Mouse (Mus musculus): ENCODE measurements at regions not wholly inside any gene's neighbourhood (a gene's known extent, or its start where the extent isn't known, plus 50 kb on each side); places are given as distances from the start of the nearest gene placed in this dataset.

- Histone ChIP-seq H3K4me3 (replicated peaks; ENCODE audit: extremely low read depth, low read depth, low read length) (no peak overlapping the region), H3K4me1 (ENCODE audit: control insufficient read depth, insufficient read depth, low read length) (peaks cover 4% of the 10 kb centered on the region; the same call in 1 of the 2 replicates)
- TF ChIP-seq CTCF (IDR thresholded peaks at IDR 0.05; ENCODE audit: insufficient read depth, low read length), result no peak
- TF ChIP-seq POLR2A (IDR thresholded peaks at IDR 0.05; ENCODE audit: borderline replicate concordance, extremely low read depth, low read depth, low read length), result no peak
- WGBS, result 80% methylated on average over 5 of the region's 5 CpGs
- DNase-seq, result no peak
These were observed 77.4 kb upstream of the Lifr start for GRCm38 (mm10) chr15:7013047-7013446.

DNA sequence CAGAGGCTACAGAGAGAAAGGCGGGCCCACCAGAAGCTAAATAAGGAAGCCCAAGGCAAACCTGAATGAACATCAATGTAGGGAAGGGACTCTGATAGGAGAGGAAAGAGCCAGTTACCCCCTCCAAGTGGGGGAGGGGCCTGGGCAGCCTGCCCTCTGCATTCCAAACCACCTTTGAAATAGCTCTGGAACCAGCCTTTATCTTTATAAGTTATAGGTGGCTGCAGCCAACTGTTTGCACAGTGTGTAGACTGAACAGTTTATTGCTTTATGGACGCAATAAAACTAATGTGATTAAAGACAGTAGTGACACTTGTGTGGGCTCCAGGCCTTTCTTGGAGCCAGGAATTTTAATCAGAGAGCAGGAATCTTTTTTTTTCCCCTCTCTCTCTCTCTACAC, 75.4 kb upstream of the Lifr start:
- Histone ChIP-seq H3K4me1 (ENCODE audit: control insufficient read depth, insufficient read depth, low read length) (peaks cover 4% of the 10 kb centered on the region; the same call in 1 of the 2 replicates), H3K4me3 (replicated peaks; ENCODE audit: extremely low read depth, low read depth, low read length) (no peak overlapping the region)
- 76% methylated on average over 2 of the region's 2 CpGs for WGBS
- TF ChIP-seq POLR2A (IDR thresholded peaks at IDR 0.05; ENCODE audit: borderline replicate concordance, extremely low read depth, low read depth, low read length), result no peak
- TF ChIP-seq CTCF (IDR thresholded peaks at IDR 0.05; ENCODE audit: insufficient read depth, low read length), result no peak
- DNase-seq, result no peak

- no peak overlapping the region for H3K4me3 ChIP-seq (replicated peaks; ENCODE audit: extremely low read depth, low read depth, low read length)
- 58% methylated on average over 3 of the region's 3 CpGs for WGBS
- DNase-seq, result no peak
- H3K4me1 ChIP-seq (ENCODE audit: control insufficient read depth, insufficient read depth, low read length), result peaks cover 4% of the 10 kb centered on the region; the same call in 1 of the 2 replicates
- no peak for TF ChIP-seq POLR2A (IDR thresholded peaks at IDR 0.05; ENCODE audit: borderline replicate concordance, extremely low read depth, low read depth, low read length)
- no peak for TF ChIP-seq CTCF (IDR thresholded peaks at IDR 0.05; ENCODE audit: insufficient read depth, low read length)
These were observed 74.4 kb upstream of the Lifr start for GRCm38 (mm10) chr15:7016018-7016417.

- TF ChIP-seq CTCF (IDR thresholded peaks at IDR 0.05; ENCODE audit: insufficient read depth, low read length) (no peak), POLR2A (IDR thresholded peaks at IDR 0.05; ENCODE audit: borderline replicate concordance, extremely low read depth, low read depth, low read length) (no peak)
- WGBS, result 38% methylated on average over 6 of the region's 6 CpGs
These were observed 73.1 kb upstream of the Lifr start for GRCm38 (mm10) chr15:7017281-7017845.

GRCm38 (mm10) chr15:7022660-7023059, 67.8 kb upstream of the Lifr start:
- no peak for TF ChIP-seq CTCF (IDR thresholded peaks at IDR 0.05; ENCODE audit: insufficient read depth, low read length)
- TF ChIP-seq POLR2A (IDR thresholded peaks at IDR 0.05; ENCODE audit: borderline replicate concordance, extremely low read depth, low read depth, low read length), result no peak
- no peaks in the 10 kb centered on the region for H3K4me1 ChIP-seq (ENCODE audit: control insufficient read depth, insufficient read depth, low read length)
- H3K4me3 ChIP-seq (replicated peaks; ENCODE audit: extremely low read depth, low read depth, low read length), result no peak overlapping the region
- no peak for DNase-seq

More at GRCm38 (mm10) chr15:7017281-7017845, 73.1 kb upstream of the Lifr start:
- Histone ChIP-seq H3K4me1 (ENCODE audit: control insufficient read depth, insufficient read depth, low read length) (no peaks in the 10 kb centered on the region), H3K4me3 (replicated peaks; ENCODE audit: extremely low read depth, low read depth, low read length) (no peak overlapping the region)
- DNase-seq, result no peak

- WGBS, result 62% methylated on average over 4 of the region's 4 CpGs
- no peak for DNase-seq
- TF ChIP-seq POLR2A (IDR thresholded peaks at IDR 0.05; ENCODE audit: borderline replicate concordance, extremely low read depth, low read depth, low read length), result no peak
- TF ChIP-seq CTCF (IDR thresholded peaks at IDR 0.05; ENCODE audit: insufficient read depth, low read length), result no peak
- H3K4me3 ChIP-seq (replicated peaks; ENCODE audit: extremely low read depth, low read depth, low read length), result no peak overlapping the region
- no peaks in the 10 kb centered on the region for H3K4me1 ChIP-seq (ENCODE audit: control insufficient read depth, insufficient read depth, low read length)
These were observed 65.2 kb upstream of the Lifr start for GRCm38 (mm10) chr15:7025194-7025593.

- 39% methylated on average over 6 of the region's 6 CpGs for WGBS
- Histone ChIP-seq H3K4me3 (replicated peaks; ENCODE audit: extremely low read depth, low read depth, low read length) (peak overlapping the region; percentile 1), H3K4me1 (ENCODE audit: control insufficient read depth, insufficient read depth, low read length) (peaks cover 7% of the 10 kb centered on the region; the same call in 1 of the 2 replicates)
- DNase-seq, result no peak
- TF ChIP-seq POLR2A (IDR thresholded peaks at IDR 0.05; ENCODE audit: borderline replicate concordance, extremely low read depth, low read depth, low read length), result no peak
- no peak for TF ChIP-seq CTCF (IDR thresholded peaks at IDR 0.05; ENCODE audit: insufficient read depth, low read length)
These were observed 58.9 kb upstream of the Lifr start for GRCm38 (mm10) chr15:7031297-7032043.

DNA sequence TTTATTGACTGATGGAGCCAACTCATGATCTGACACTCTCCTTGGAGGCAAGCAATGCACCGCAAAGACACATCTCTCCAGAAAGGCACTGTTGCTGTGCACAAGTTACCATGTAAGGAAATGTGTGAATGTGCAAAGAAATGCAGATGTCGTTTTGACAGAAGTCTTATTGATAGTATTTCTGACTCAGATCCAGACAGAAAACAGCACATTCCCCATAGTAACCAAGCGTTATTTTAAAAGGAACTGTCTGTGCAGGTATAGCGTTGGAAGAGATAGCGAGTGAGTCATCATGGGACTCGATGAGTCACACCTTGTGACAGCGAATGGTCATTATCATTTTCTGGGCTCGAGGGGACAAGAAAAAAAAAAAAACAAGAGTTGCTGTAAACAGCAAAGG, 52.9 kb upstream of the Lifr start:
- TF ChIP-seq POLR2A (IDR thresholded peaks at IDR 0.05; ENCODE audit: borderline replicate concordance, extremely low read depth, low read depth, low read length) (no peak), CTCF (IDR thresholded peaks at IDR 0.05; ENCODE audit: insufficient read depth, low read length) (no peak)
- peaks cover 6% of the 10 kb centered on the region for H3K4me1 ChIP-seq (ENCODE audit: control insufficient read depth, insufficient read depth, low read length)
- no peak overlapping the region for H3K4me3 ChIP-seq (replicated peaks; ENCODE audit: extremely low read depth, low read depth, low read length)
- DNase-seq, result no peak
- WGBS, result 76% methylated on average over 8 of the region's 8 CpGs

- Histone ChIP-seq H3K4me3 (replicated peaks; ENCODE audit: extremely low read depth, low read depth, low read length) (no peak overlapping the region), H3K4me1 (ENCODE audit: control insufficient read depth, insufficient read depth, low read length) (peaks cover 5% of the 10 kb centered on the region)
- no peak for DNase-seq
- TF ChIP-seq CTCF (IDR thresholded peaks at IDR 0.05; ENCODE audit: insufficient read depth, low read length) (peak; percentile 55; the same call in 1 of the 2 replicates), POLR2A (IDR thresholded peaks at IDR 0.05; ENCODE audit: borderline replicate concordance, extremely low read depth, low read depth, low read length) (no peak)
- WGBS, result 70% methylated on average over 5 of the region's 5 CpGs
These were observed 51.3 kb upstream of the Lifr start for GRCm38 (mm10) chr15:7039119-7039518.

GRCm38 (mm10) chr15:7039825-7040224, 50.6 kb upstream of the Lifr start:
- Histone ChIP-seq H3K4me1 (ENCODE audit: control insufficient read depth, insufficient read depth, low read length) (peaks cover 2% of the 10 kb centered on the region; the same call in 1 of the 2 replicates), H3K4me3 (replicated peaks; ENCODE audit: extremely low read depth, low read depth, low read length) (no peak overlapping the region)
- TF ChIP-seq POLR2A (IDR thresholded peaks at IDR 0.05; ENCODE audit: borderline replicate concordance, extremely low read depth, low read depth, low read length), result no peak
- TF ChIP-seq CTCF (IDR thresholded peaks at IDR 0.05; ENCODE audit: insufficient read depth, low read length), result no peak
- DNase-seq, result no peak
- WGBS, result 88% methylated on average over 4 of the region's 4 CpGs

All from lung, adult 2 months (tissue).